Mouse (Mus musculus) MEL (cell line): ENCODE measurements around the gene Psen2. TPM values are rescaled to one million over a fixed set of nuclear protein-coding genes. Genes with fewer than 3 reads are reported as not detected.

ENCODE experiments used
- DNase-seq: peaks from one replicate; pipeline ENCODE4 v3.0.0; 2011; ENCODE audit warnings: low read depth, low spot score
- H3K27ac ChIP-seq: 2 replicates; pipeline ENCODE4 v1.5.1; 2012; ENCODE audit warnings: low read depth, mild to moderate bottlenecking, control low read depth, low read length, moderate library complexity; ENCODE audit not compliant: control insufficient read depth
- H3K27me3 ChIP-seq, 2 experiments: fragments of 150-350 bp in 1 of 2; sonication (generic) in 1 of 2; 2 replicates each; pipeline ENCODE4 v1.6.1; 2012; ENCODE audit warnings: low read length in 2 of 2, mild to moderate bottlenecking in 2 of 2, improper control_type of control experiment in 1 of 2, moderate library complexity in 1 of 2; ENCODE audit not compliant: insufficient read depth in 2 of 2, control insufficient read depth in 1 of 2
- H3K36me3 ChIP-seq, 2 experiments: 2 replicates each; pipeline ENCODE4 v1.6.1; 2012 to 2014; ENCODE audit warnings: low read length in 2 of 2, improper control_type of control experiment in 1 of 2, inconsistent platforms in 1 of 2, mild to moderate bottlenecking in 1 of 2; ENCODE audit not compliant: insufficient read depth in 2 of 2, control insufficient read depth in 1 of 2
- H3K4me1 ChIP-seq, 2 experiments: fragments of 150-350 bp in 1 of 2; sonication (generic) in 1 of 2; 2 replicates each; pipeline ENCODE4 v1.6.1; 2012; ENCODE audit warnings: low read length in 2 of 2, improper control_type of control experiment in 1 of 2, mild to moderate bottlenecking in 1 of 2; ENCODE audit not compliant: insufficient read depth in 2 of 2, control insufficient read depth in 1 of 2
- H3K4me3 ChIP-seq, 2 experiments: fragments of 150-350 bp in 1 of 2; sonication (generic) in 1 of 2; 2 replicates each; pipeline ENCODE4 v1.5.1; 2012; ENCODE audit warnings: low read depth in 2 of 2, low read length in 2 of 2, mild to moderate bottlenecking in 2 of 2, moderate library complexity in 2 of 2, control low read depth in 1 of 2, improper control_type of control experiment in 1 of 2; ENCODE audit not compliant: control insufficient read depth in 1 of 2, insufficient read depth in 1 of 2
- H3K79me2 ChIP-seq: 2 replicates; pipeline ENCODE4 v1.6.1; 2012; ENCODE audit warnings: mild to moderate bottlenecking, low read length, moderate library complexity; ENCODE audit not compliant: control insufficient read depth, poor library complexity, insufficient read depth
- H3K9ac ChIP-seq: 2 replicates; pipeline ENCODE4 v1.6.1; 2012; ENCODE audit warnings: low read depth, mild to moderate bottlenecking, control low read depth, low read length, moderate library complexity; ENCODE audit not compliant: control insufficient read depth, poor library complexity, severe bottlenecking
- H3K9me3 ChIP-seq: fragments of 150-350 bp; sonication (generic); replicated peaks from 2 replicates; pipeline ENCODE4 v1.6.1; 2012; ENCODE audit warnings: mild to moderate bottlenecking, low read length, improper control_type of control experiment, moderate library complexity; ENCODE audit not compliant: insufficient read depth
- BHLHE40 ChIP-seq: IDR thresholded peaks from 2 replicates; pipeline ENCODE4 v1.6.1; 2012; ENCODE audit warnings: low read depth, mild to moderate bottlenecking, inconsistent platforms, low read length, improper control_type of control experiment, borderline replicate concordance
- CHD2 ChIP-seq: IDR thresholded peaks from 2 replicates; pipeline ENCODE4 v1.6.1; 2011; ENCODE audit warnings: low read length, improper control_type of control experiment
- CTCF ChIP-seq, 3 experiments: IDR thresholded peaks in 2 of 3; conservative IDR thresholded peaks in 1 of 3; 2 replicates each; pipeline ENCODE4 v1.5.1; 2011 to 2012; ENCODE audit warnings: low read length in 3 of 3, low read depth in 2 of 3, mild to moderate bottlenecking in 2 of 3, improper control_type of control experiment in 1 of 3, inconsistent platforms in 1 of 3, mixed read lengths in 1 of 3, moderate library complexity in 1 of 3; ENCODE audit not compliant: control insufficient read depth in 1 of 3, insufficient read depth in 1 of 3, poor library complexity in 1 of 3, severe bottlenecking in 1 of 3
- EP300 ChIP-seq, 2 experiments: IDR thresholded peaks; 2 replicates each; pipeline ENCODE4 v1.6.1; 2011; ENCODE audit warnings: improper control_type of control experiment in 2 of 2, low read length in 2 of 2, low read depth in 1 of 2, mild to moderate bottlenecking in 1 of 2
- HCFC1 ChIP-seq: IDR thresholded peaks from 2 replicates; pipeline ENCODE4 v1.6.1; 2012; ENCODE audit warnings: low read depth, mild to moderate bottlenecking, inconsistent platforms, low read length, improper control_type of control experiment, moderate library complexity
- JUND ChIP-seq: IDR thresholded peaks from 2 replicates; pipeline ENCODE4 v1.6.1; 2011; ENCODE audit warnings: low read depth, mild to moderate bottlenecking, improper control_type of control experiment, low read length
- MAFK ChIP-seq: IDR thresholded peaks from 2 replicates; pipeline ENCODE4 v1.6.1; 2011; ENCODE audit warnings: low read depth, mild to moderate bottlenecking, low read length, improper control_type of control experiment, borderline replicate concordance
- MAX ChIP-seq: IDR thresholded peaks from 2 replicates; pipeline ENCODE4 v1.6.1; 2011; ENCODE audit warnings: low read length, improper control_type of control experiment
- MAZ ChIP-seq: IDR thresholded peaks from 2 replicates; pipeline ENCODE4 v1.6.1; 2012; ENCODE audit warnings: low read depth, mild to moderate bottlenecking, inconsistent platforms, low read length, improper control_type of control experiment
- MEF2A ChIP-seq: IDR thresholded peaks from 2 replicates; pipeline ENCODE4 v1.6.1; 2014; ENCODE audit warnings: low read depth, mild to moderate bottlenecking, inconsistent platforms, low read length, improper control_type of control experiment; ENCODE audit not compliant: poor library complexity, insufficient replicate concordance, severe bottlenecking; ENCODE audit errors: extremely low read depth
- MYB ChIP-seq: IDR thresholded peaks from 2 replicates; pipeline ENCODE4 v1.6.1; 2011; ENCODE audit warnings: mild to moderate bottlenecking, low read depth, low read length, improper control_type of control experiment
- NRF1 ChIP-seq: IDR thresholded peaks from 2 replicates; pipeline ENCODE4 v1.6.1; 2014; ENCODE audit warnings: low read depth, mild to moderate bottlenecking, inconsistent platforms, low read length, improper control_type of control experiment, moderate library complexity; ENCODE audit not compliant: poor library complexity, insufficient read depth, severe bottlenecking
- POLR2A ChIP-seq, 2 experiments: IDR thresholded peaks; 2 replicates each; pipeline ENCODE4 v1.6.1; 2011 to 2012; ENCODE audit warnings: low read length in 2 of 2, mild to moderate bottlenecking in 2 of 2, control low read depth in 1 of 2, improper control_type of control experiment in 1 of 2, low read depth in 1 of 2, moderate library complexity in 1 of 2; ENCODE audit not compliant: control insufficient read depth in 1 of 2, insufficient read depth in 1 of 2, poor library complexity in 1 of 2
- POLR2AphosphoS2 ChIP-seq: IDR thresholded peaks from 2 replicates; pipeline ENCODE4 v1.6.1; 2011; ENCODE audit warnings: low read length, improper control_type of control experiment
- RCOR1 ChIP-seq: IDR thresholded peaks from 2 replicates; pipeline ENCODE4 v1.6.1; 2012; ENCODE audit warnings: low read depth, mild to moderate bottlenecking, inconsistent platforms, low read length, improper control_type of control experiment
- SIN3A ChIP-seq: IDR thresholded peaks from 2 replicates; pipeline ENCODE4 v1.6.1; 2012; ENCODE audit warnings: low read length, improper control_type of control experiment, inconsistent platforms
- SMC3 ChIP-seq: IDR thresholded peaks from 2 replicates; pipeline ENCODE4 v1.6.1; 2011; ENCODE audit warnings: low read depth, low read length, improper control_type of control experiment
- TAL1 ChIP-seq: IDR thresholded peaks from 2 replicates; pipeline ENCODE4 v1.6.1; 2012; ENCODE audit warnings: mild to moderate bottlenecking, inconsistent platforms, low read length, moderate library complexity, mixed read lengths
- TBP ChIP-seq: IDR thresholded peaks from 2 replicates; pipeline ENCODE4 v1.8.0; 2011; ENCODE audit warnings: low read depth, low read length, improper control_type of control experiment
- USF1 ChIP-seq: IDR thresholded peaks from 2 replicates; pipeline ENCODE4 v1.6.1; 2014; ENCODE audit warnings: low read depth, mild to moderate bottlenecking, inconsistent platforms, low read length, improper control_type of control experiment, moderate library complexity
- ZNF384 ChIP-seq: IDR thresholded peaks from 2 replicates; pipeline ENCODE4 v1.6.1; 2012; ENCODE audit warnings: low read depth, mild to moderate bottlenecking, inconsistent platforms, low read length, improper control_type of control experiment
- polyA plus RNA-seq, 2 experiments: library from polyadenylated mRNA; stranded (reverse) in 1 of 2; unstranded in 1 of 2; fragments of >175 nt in 1 of 2; fragments of >200 nt in 1 of 2; gene quantifications; 2 replicates each; pipeline versions ENCODE4 v1.2.1 to v1.2.4; 2012; ENCODE audit warnings: low replicate concordance in 2 of 2, low read depth in 1 of 2; ENCODE audit not compliant: insufficient read length in 2 of 2, insufficient read depth in 1 of 2, missing spikeins in 1 of 2
- total RNA-seq: library from RNA; depleted of rRNA; stranded (reverse); fragments of 300-350 nt; gene quantifications from 2 replicates; pipeline ENCODE4 v1.2.3, GENCODE M21; 2012

Psen2 gene
- total and polyA plus RNA-seq, 3 experiments: 35.0 to 39.2 TPM; not detected in 1

DNA sequence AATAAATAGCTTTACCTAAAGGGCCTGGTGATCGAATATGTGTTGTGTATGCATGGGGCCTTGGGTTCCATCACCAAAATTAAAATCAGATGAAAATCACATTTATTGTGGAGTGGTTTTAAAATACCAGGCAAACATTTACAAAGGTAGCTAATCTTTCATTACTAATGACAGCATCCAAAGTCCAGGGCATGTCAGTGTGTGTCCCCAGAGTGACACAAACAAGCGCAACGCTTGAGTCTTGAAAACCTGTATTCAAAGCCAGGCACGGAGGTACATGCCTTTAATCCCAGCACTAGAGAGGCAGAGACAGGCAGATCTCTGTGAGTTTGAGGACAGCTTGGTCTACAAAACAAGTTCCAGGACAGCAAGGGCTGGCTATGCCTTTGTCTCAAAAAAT lies 36.5 kb upstream of the Psen2 start:
- peaks cover 2 to 4% of the 10 kb centered on the region in 2 experiments; a peak in 3 of 4 replicates for H3K4me1 ChIP-seq

DNA sequence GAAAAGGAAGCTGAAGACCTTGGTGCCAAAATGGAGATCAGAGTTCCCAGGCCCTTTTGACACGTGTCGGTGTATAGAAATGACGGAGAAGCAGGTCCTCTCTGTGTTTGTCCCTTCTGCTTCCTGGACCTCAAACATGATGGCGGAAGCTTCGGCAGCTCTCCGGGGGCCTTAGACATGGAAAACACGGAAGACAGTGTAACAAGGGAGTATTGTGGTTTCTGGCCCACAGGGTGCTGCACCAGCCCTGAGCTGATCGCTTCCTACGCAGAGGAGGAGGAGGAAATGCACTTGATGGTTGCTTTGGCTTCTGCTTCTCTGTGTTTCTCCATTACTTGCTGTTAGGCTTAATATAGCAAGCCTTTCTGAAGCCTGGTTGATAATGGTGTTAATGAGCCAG lies 32.9 kb upstream of the Psen2 start:
- peaks cover 2 to 8% of the 10 kb centered on the region in 2 experiments; a peak in 2 of 4 replicates for H3K4me1 ChIP-seq
- no peaks in the 10 kb centered on the region for H3K79me2 ChIP-seq
- H3K36me3 ChIP-seq: no peaks in the 10 kb centered on the region
- no peak overlapping the region for H3K27ac ChIP-seq
- no peak for DNase-seq
- H3K9me3 ChIP-seq: no peaks in the 10 kb centered on the region
- no peak for TF ChIP-seq NRF1
- TF ChIP-seq MAFK: no peak
- no peak for TF ChIP-seq CHD2
- no peak for TF ChIP-seq MEF2A
- no peak for TF ChIP-seq JUND
- TF ChIP-seq MYB: no peak
- no peak for TF ChIP-seq SMC3
- TF ChIP-seq BHLHE40: no peak
- TF ChIP-seq SIN3A: no peak
- no peak for TF ChIP-seq POLR2A (IDR thresholded peaks at IDR 0.05; ENCODE audit: control insufficient read depth in 1 of 2, insufficient read depth in 1 of 2, low read depth in 1 of 2, low read length in 2 of 2, poor library complexity in 1 of 2)
- TF ChIP-seq RCOR1: no peak
- TF ChIP-seq ZNF384: no peak
- TF ChIP-seq EP300 (IDR thresholded peaks at IDR 0.05; ENCODE audit: low read depth in 1 of 2, low read length in 2 of 2): no peak
- TF ChIP-seq POLR2AphosphoS2: no peak
- TF ChIP-seq CTCF (IDR thresholded peaks at IDR 0.05 in 2 of 3, conservative IDR thresholded peaks at IDR 0.05 in 1 of 3; ENCODE audit: control insufficient read depth in 1 of 3, insufficient read depth in 1 of 3, low read depth in 2 of 3, low read length in 3 of 3, poor library complexity in 1 of 3, severe bottlenecking in 1 of 3): no peak
- H3K9ac ChIP-seq: no peak overlapping the region
- H3K27me3 ChIP-seq: no peaks in the 10 kb centered on the region
- no peak overlapping the region for H3K4me3 ChIP-seq

More for the DNA sequence above, 36.5 kb upstream of the Psen2 start:
- DNase-seq: no peak
- peaks cover 0 to 5% of the 10 kb centered on the region in 2 experiments; a peak in 2 of 4 replicates for H3K36me3 ChIP-seq
- TF ChIP-seq USF1: no peak
- TF ChIP-seq MAFK: no peak
- TF ChIP-seq TAL1: no peak
- no peak for TF ChIP-seq MAZ
- no peak for TF ChIP-seq RCOR1
- no peak for TF ChIP-seq MAX
- no peak for TF ChIP-seq CHD2
- TF ChIP-seq HCFC1: no peak
- TF ChIP-seq POLR2AphosphoS2: no peak
- TF ChIP-seq CTCF (IDR thresholded peaks at IDR 0.05 in 2 of 3, conservative IDR thresholded peaks at IDR 0.05 in 1 of 3; ENCODE audit: control insufficient read depth in 1 of 3, insufficient read depth in 1 of 3, low read depth in 2 of 3, low read length in 3 of 3, poor library complexity in 1 of 3, severe bottlenecking in 1 of 3): no peak
- no peak for TF ChIP-seq TBP
- H3K27me3 ChIP-seq: no peaks in the 10 kb centered on the region
- no peak overlapping the region for H3K9ac ChIP-seq
- no peaks in the 10 kb centered on the region for H3K79me2 ChIP-seq
- no peaks in the 10 kb centered on the region for H3K9me3 ChIP-seq
- H3K4me3 ChIP-seq: no peak overlapping the region
- no peak overlapping the region for H3K27ac ChIP-seq
